Mouse (Mus musculus) megakaryocyte-erythroid progenitor cell, adult 5-6 weeks (primary cell): ENCODE measurements around the gene Pih1d2. TPM values are rescaled to one million over a fixed set of nuclear protein-coding genes. Genes with fewer than 3 reads are reported as not detected.

Experiments
- ATAC-seq: replicated peaks from 2 replicates; pipeline ENCODE4 v1.8.0; 2016; ENCODE audit warnings: mild to moderate bottlenecking, inconsistent platforms; ENCODE audit not compliant: severe bottlenecking, poor library complexity, low FRiP score, low TSS enrichment
- total RNA-seq, 2 experiments: library from RNA; stranded (forward) in 1 of 2; stranded (reverse) in 1 of 2; fragments of 200-1000, 215-1000 nt in 1 of 2; fragments of >200 nt in 1 of 2; fragmentation: Nextera tagmentation in 1 of 2; gene quantifications; 2 replicates each; pipeline ENCODE4 v1.2.3; 2014 to 2017

The Pih1d2 gene
- total RNA-seq (2014; fragmentation: Nextera tagmentation): 3.5 and 3.8 TPM in 2 replicates
- 10.4 TPM in 1 of 2 replicates, not detected in the other for total RNA-seq (2017)

- peak; percentile 92 for ATAC-seq
These were observed at the start of gene Pih1d2, which contains the start of gene Nkapd1 for GRCm38 (mm10) chr9:50616766-50617603. TSS of gene Pih1d2 (plus strand) at chr9:50617321. TSS of gene Nkapd1 (minus strand) at chr9:50617464.

- no peak for ATAC-seq
These were observed 49.7 kb upstream of the Pih1d2 start for GRCm38 (mm10) chr9:50567372-50567771.

GRCm38 (mm10) chr9:50567881-50568280, 49.2 kb upstream of the Pih1d2 start:
- no peak for ATAC-seq

GRCm38 (mm10) chr9:50569599-50570525, 47.3 kb upstream of the Pih1d2 start:
- ATAC-seq: no peak

- no peak for ATAC-seq
These were observed 36.8 kb upstream of the Pih1d2 start for GRCm38 (mm10) chr9:50580370-50580769.

GRCm38 (mm10) chr9:50585145-50585818, 31.8 kb upstream of the Pih1d2 start:
- no peak for ATAC-seq

GRCm38 (mm10) chr9:50586955-50587354, 30.2 kb upstream of the Pih1d2 start:
- ATAC-seq: no peak

GRCm38 (mm10) chr9:50590856-50591518, 26.1 kb upstream of the Pih1d2 start:
- no peak for ATAC-seq

GRCm38 (mm10) chr9:50592955-50593354, 24.2 kb upstream of the Pih1d2 start:
- ATAC-seq: no peak

GRCm38 (mm10) chr9:50593544-50593943, 23.6 kb upstream of the Pih1d2 start:
- peak; percentile 73 for ATAC-seq

GRCm38 (mm10) chr9:50594794-50595417, 22.2 kb upstream of the Pih1d2 start:
- ATAC-seq: no peak

GRCm38 (mm10) chr9:50596973-50597372, 20.1 kb upstream of the Pih1d2 start:
- ATAC-seq: no peak

GRCm38 (mm10) chr9:50601536-50601935, 15.6 kb upstream of the Pih1d2 start:
- peak; percentile 72 for ATAC-seq

GRCm38 (mm10) chr9:50602055-50602845, 14.9 kb upstream of the Pih1d2 start:
- ATAC-seq: no peak

GRCm38 (mm10) chr9:50603189-50603997, 13.7 kb upstream of the Pih1d2 start, which contains the start of the genes Sdhd and Timm8b:
TSS of gene Sdhd (minus strand) at chr9:50603812.
TSS of gene Timm8b (plus strand) at chr9:50603910.
- ATAC-seq: peak; percentile 89

GRCm38 (mm10) chr9:50603998-50604324, 13.2 kb upstream of the Pih1d2 start:
- peak; percentile 58; the same call in 1 of the 2 replicates for ATAC-seq

- ATAC-seq: 0 out of 2 replicates have a peak, but pooled peaks have one; percentile 0
These were observed 12.8 kb upstream of the Pih1d2 start for GRCm38 (mm10) chr9:50604338-50604737.
